Mouse (Mus musculus) lung, embryonic 14.5 days (tissue): Measurements from ENCODE around the gene Fgfr1op2. TPM values are rescaled to one million over a fixed set of nuclear protein-coding genes. Genes with fewer than 3 reads are reported as not detected.
A peak's percentile ranks its signal among the peaks of the same experiment; 100 is the strongest.

ENCODE experiments used
- ATAC-seq: fragments of 200-750 bp; cut with Nextera tagmentation; 2 replicates; pipeline ENCODE4 v1.8.0; 2017; ENCODE audit warnings: mild to moderate bottlenecking, moderate TSS enrichment, moderate library complexity; ENCODE audit not compliant: insufficient read depth
- DNase-seq: peaks from one replicate; pipeline ENCODE4 v3.0.0-alpha.2; 2015
- H3K27ac ChIP-seq: fragments of 300-500 bp; sonication (generic); 2 replicates; pipeline ENCODE4 v1.5.1; 2014; ENCODE audit warnings: low read depth, mild to moderate bottlenecking, moderate library complexity
- H3K27me3 ChIP-seq: fragments of 300-500 bp; sonication (generic); 2 replicates; pipeline ENCODE4 v1.6.1; 2014; ENCODE audit warnings: low read length, control low read depth; ENCODE audit not compliant: insufficient read depth
- H3K36me3 ChIP-seq: fragments of 300-500 bp; sonication (generic); 2 replicates; pipeline ENCODE4 v1.6.1; 2014; ENCODE audit warnings: control low read depth; ENCODE audit not compliant: insufficient read depth
- H3K4me1 ChIP-seq: fragments of 300-500 bp; sonication (generic); 2 replicates; pipeline ENCODE4 v1.6.1; 2014; ENCODE audit warnings: antibody characterized with exemption, control low read depth; ENCODE audit not compliant: insufficient read depth
- H3K4me2 ChIP-seq: fragments of 300-500 bp; sonication (generic); 2 replicates; pipeline ENCODE4 v1.6.1; 2014; ENCODE audit warnings: mild to moderate bottlenecking
- H3K4me3 ChIP-seq: fragments of 300-500 bp; sonication (generic); 2 replicates; pipeline ENCODE4 v1.5.1; 2014; ENCODE audit warnings: low read depth, low read length
- H3K9ac ChIP-seq: fragments of 300-500 bp; sonication (generic); 2 replicates; pipeline ENCODE4 v1.6.1; 2014
- H3K9me3 ChIP-seq: fragments of 300-500 bp; sonication (generic); 2 replicates; pipeline ENCODE4 v1.6.1; 2016; ENCODE audit warnings: low read depth, low read length, control low read depth
- CTCF ChIP-seq: IDR thresholded peaks from 2 replicates; pipeline ENCODE4 v1.5.1; 2016; ENCODE audit warnings: antibody characterized with exemption, low read depth
- WGBS: fragments of 180-500 bp; shearing (Covaris S2); extraction: QIAGEN DNeasy Blood & Tissue Kit; methylation state at CpG from one replicate; pipeline ENCODE4 v1.1.7; 2014; 5-methylcytosine and 5-hydroxymethylcytosine counted together
- polyA plus RNA-seq: library from polyadenylated mRNA; unstranded; fragments of >200 nt; fragmentation: Nextera tagmentation; extraction: Ambion mirVana; gene quantifications from 2 replicates; pipeline ENCODE4 v1.2.1, GENCODE M21; 2014

Fgfr1op2 gene
- polyA plus RNA-seq, 1 experiment from 2014 or later = 108 TPM

- no peaks in the 10 kb centered on the region for H3K36me3 ChIP-seq
- H3K4me2 ChIP-seq = no peak overlapping the region
- ATAC-seq (no peak), DNase-seq (no peak)
- H3K9ac ChIP-seq = no peak overlapping the region
- 76% methylated on average over 6 of the region's 6 CpGs for WGBS
- no peak overlapping the region for H3K4me3 ChIP-seq
- no peak overlapping the region for H3K27ac ChIP-seq
- no peaks in the 10 kb centered on the region for H3K4me1 ChIP-seq
- TF ChIP-seq CTCF = no peak
- H3K27me3 ChIP-seq = no peaks in the 10 kb centered on the region
- H3K9me3 ChIP-seq = no peaks in the 10 kb centered on the region
These were observed 64.0 kb downstream of the Fgfr1op2 start for GRCm38 (mm10) chr6:146640991-146641390.

GRCm38 (mm10) chr6:146641621-146642210, 64.7 kb downstream of the Fgfr1op2 start:
- Histone ChIP-seq H3K4me3 (peak overlapping the region; percentile 68), H3K27ac (peak overlapping the region; percentile 24; the same call in 1 of the 2 replicates), H3K27me3 (no peaks in the 10 kb centered on the region), H3K9ac (peak overlapping the region; percentile 48), H3K36me3 (no peaks in the 10 kb centered on the region), H3K9me3 (no peaks in the 10 kb centered on the region), H3K4me1 (no peaks in the 10 kb centered on the region), H3K4me2 (peak overlapping the region; percentile 68)
- TF ChIP-seq CTCF = no peak
- 64% methylated on average over 11 of the region's 11 CpGs for WGBS
- no peak for ATAC-seq
- no peak for DNase-seq

- peak within 1 kb of the TSS; percentile 68 for H3K4me2 ChIP-seq
- H3K27me3 ChIP-seq = no peaks in the 10 kb centered on the region
- H3K4me3 ChIP-seq = peak within 1 kb of the TSS; percentile 68
- DNase-seq (peak; percentile 99), ATAC-seq (peak; percentile 97)
- no peaks in the 10 kb centered on the region for H3K9me3 ChIP-seq
- no peaks in the 10 kb centered on the region for H3K4me1 ChIP-seq
- H3K27ac ChIP-seq = peak within 1 kb of the TSS; percentile 93
- under 1% methylated on average over 59 of the region's 60 CpGs for WGBS
- peak; percentile 49 for TF ChIP-seq CTCF
- H3K36me3 ChIP-seq = no peaks in the 10 kb centered on the region
- H3K9ac ChIP-seq = peak within 1 kb of the TSS; percentile 84
These were observed 65.5 kb downstream of the Fgfr1op2 start, which contains the start of the genes Med21 and Tm7sf3 for GRCm38 (mm10) chr6:146642276-146643183. Med21 (plus strand) TSS chr6:146642547. Tm7sf3 (minus strand) TSS chr6:146642824.

GRCm38 (mm10) chr6:146643184-146643570, 66.2 kb downstream of the Fgfr1op2 start:
- H3K4me3 ChIP-seq = peak overlapping the region; percentile 68
- ATAC-seq = 0 out of 2 replicates have a peak, but pooled peaks have one; percentile 18
- no peaks in the 10 kb centered on the region for H3K27me3 ChIP-seq
- H3K9me3 ChIP-seq = no peaks in the 10 kb centered on the region
- H3K4me1 ChIP-seq = no peaks in the 10 kb centered on the region
- TF ChIP-seq CTCF = no peak
- WGBS = 27% methylated on average over 11 of the region's 11 CpGs
- no peaks in the 10 kb centered on the region for H3K36me3 ChIP-seq
- peak overlapping the region; percentile 93; the same call in 1 of the 2 replicates for H3K27ac ChIP-seq
- peak overlapping the region; percentile 84 for H3K9ac ChIP-seq
- peak overlapping the region; percentile 68 for H3K4me2 ChIP-seq
- peak; percentile 32 for DNase-seq

Other genes with a start within 250 kb of the Fgfr1op2 start
- 12.8 and 13.1 TPM in 2 replicates for gene Itpr2, start 75.0 kb upstream of the Fgfr1op2 start, polyA plus RNA-seq
- 62.7 and 70.2 TPM in 2 replicates for gene Ints13, start 632 bp downstream of the Fgfr1op2 start, polyA plus RNA-seq
- 138 and 142 TPM in 2 replicates for gene Med21, start 65.3 kb downstream of the Fgfr1op2 start, polyA plus RNA-seq
- 28.5 and 28.8 TPM in 2 replicates for gene Tm7sf3, start 65.6 kb downstream of the Fgfr1op2 start, polyA plus RNA-seq
- gene Stk38l, start 147.8 kb downstream of the Fgfr1op2 start, polyA plus RNA-seq = 15.6 and 16.2 TPM in 2 replicates
- gene Arntl2, start 218.9 kb downstream of the Fgfr1op2 start, polyA plus RNA-seq = 5.9 and 6.2 TPM in 2 replicates